18 mouse cellular contexts compared by ENCODE assay signal in the genomic region with DNA sequence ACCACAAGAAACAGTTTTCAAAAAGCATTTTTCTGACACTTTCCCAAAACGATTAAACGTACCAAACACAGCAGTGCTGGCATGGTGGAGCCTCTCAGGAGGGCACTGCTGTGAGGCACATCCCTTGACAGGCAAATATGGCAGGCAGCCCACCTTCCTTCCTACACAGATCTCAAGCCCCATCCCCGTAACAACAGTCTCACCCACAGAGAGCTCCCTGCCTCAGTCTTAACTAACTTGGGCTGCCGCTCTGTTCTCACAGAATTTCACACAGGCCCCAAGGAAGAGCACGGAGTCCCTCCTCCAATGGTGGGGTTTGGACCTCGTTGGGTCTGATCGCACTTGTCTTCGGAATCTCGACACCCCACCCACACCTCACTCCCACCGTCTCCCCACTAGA.
"Had no signal": no experiment of that assay in that cellular context is flagged by ENCODE, and none has a peak within 500 bp of the region (broad histone marks: within the 10 kb centered on the region; RNA-seq: fewer than 3 reads in every experiment).

No protein-coding gene starts in this region.

- H3K27me3 ChIP-seq: intestine, embryonic 15.5 days; kidney, embryonic 15.5 days; liver, embryonic 15.5 days; neural tube, embryonic 13.5 days had no signal

- H3K4me3 ChIP-seq: intestine, embryonic 15.5 days; kidney, embryonic 15.5 days; limb, embryonic 10.5 days; liver, embryonic 15.5 days; midbrain, embryonic 10.5 days; neural tube, embryonic 13.5 days had no signal

- ATAC-seq: intestine, embryonic 15.5 days; lung, postnatal 0 days; midbrain, embryonic 16.5 days had no signal

- H3K4me2 ChIP-seq: intestine, embryonic 15.5 days; kidney, embryonic 15.5 days; liver, embryonic 11.5 days; liver, embryonic 15.5 days; neural tube, embryonic 13.5 days had no signal

- H3K27ac ChIP-seq: intestine, embryonic 15.5 days; limb, embryonic 10.5 days; liver, embryonic 15.5 days; midbrain, embryonic 10.5 days; neural tube, embryonic 13.5 days had no signal

- H3K9ac ChIP-seq: intestine, embryonic 15.5 days; kidney, embryonic 15.5 days; liver, embryonic 15.5 days; neural tube, embryonic 13.5 days had no signal

- H3K9me3 ChIP-seq: intestine, embryonic 15.5 days; kidney, embryonic 15.5 days; limb, embryonic 10.5 days; liver, embryonic 15.5 days; midbrain, embryonic 10.5 days; neural tube, embryonic 13.5 days had no signal

- DNase-seq: kidney, adult 18-20 months; kidney, postnatal 14 days; layer of hippocampus, adult 9-11 months; lung, adult 2 months; lung, postnatal 4 days; retina, postnatal 1 day; right cerebral cortex, postnatal 25 days; spleen, adult 18-20 months; thymus, postnatal 4 days had no signal

- H3K4me1 ChIP-seq: intestine, embryonic 15.5 days; limb, embryonic 10.5 days; liver, embryonic 15.5 days; midbrain, embryonic 10.5 days had no signal
